Mouse (Mus musculus): ENCODE data around the gene Polr3b.

Gene Polr3b

DNA sequence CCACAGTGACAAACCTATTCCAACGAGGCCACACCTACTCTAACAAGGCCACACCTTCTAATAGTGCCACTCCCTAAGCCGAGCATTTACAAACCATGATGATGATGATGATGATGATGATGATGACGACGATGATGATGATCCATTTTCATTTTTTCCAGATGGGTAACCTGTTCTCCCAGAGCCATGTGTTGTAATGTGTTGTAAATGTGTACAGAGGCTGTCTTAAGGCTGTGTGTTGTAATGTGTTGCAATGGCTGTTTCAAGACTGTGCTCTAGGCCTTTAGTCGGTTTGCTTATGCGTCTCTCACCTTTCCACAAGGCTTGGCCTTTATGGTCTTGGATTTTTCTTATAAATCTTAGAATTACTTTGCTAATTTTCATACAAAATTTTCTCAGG lies 40.0 kb downstream of the Polr3b start:
- no peak for DNase-seq (ENCODE audit: inconsistent ontology term)

DNA sequence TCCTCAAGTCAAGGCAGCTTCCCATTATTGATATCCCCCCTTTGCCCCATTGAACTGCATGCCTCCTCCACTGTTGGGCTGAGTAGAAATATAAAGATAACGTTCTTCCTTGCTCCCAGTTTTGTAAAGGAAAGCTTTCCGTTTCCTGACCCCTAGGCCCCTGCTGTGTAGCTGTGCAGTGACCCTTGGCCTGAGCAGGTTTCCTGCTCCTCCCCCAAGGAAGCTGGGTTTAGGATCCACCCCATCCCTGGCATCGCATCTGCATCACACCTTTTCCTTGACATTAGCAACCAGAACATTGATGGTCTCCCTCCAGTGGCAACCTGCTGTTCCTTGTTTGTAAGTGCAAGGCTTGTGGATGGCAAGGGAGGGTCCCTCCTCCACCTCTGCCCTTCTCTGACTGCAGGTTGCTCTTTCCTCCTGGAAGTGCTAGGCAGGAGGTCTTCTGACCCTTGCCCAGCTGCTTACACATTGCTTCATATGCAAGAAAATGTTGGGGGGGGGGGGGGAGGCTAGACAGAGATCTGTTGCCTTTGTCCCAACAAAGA lies 43.7 kb downstream of the Polr3b start:
- no peak for DNase-seq (ENCODE audit: inconsistent ontology term)

DNA sequence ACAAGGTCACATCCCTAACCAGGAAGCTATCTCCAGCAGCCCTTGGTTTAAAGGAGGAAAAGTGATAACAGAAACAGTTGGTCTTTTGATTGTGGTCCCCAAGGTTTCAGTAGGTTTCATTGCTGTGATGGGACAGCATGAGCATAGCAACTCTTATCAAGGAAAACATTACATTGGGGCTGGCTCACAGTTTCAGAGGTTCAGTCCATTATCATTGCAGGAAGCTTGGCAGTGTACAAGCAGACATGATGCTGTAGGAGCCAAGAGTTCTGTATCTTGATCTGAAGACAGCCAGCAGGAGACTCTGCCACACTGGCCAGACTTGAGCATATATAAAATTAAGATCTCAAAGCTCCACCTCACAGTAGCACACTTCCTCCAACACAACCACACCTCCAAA lies 53.6 kb downstream of the Polr3b start:
- DNase-seq (ENCODE audit: inconsistent ontology term) = no peak

DNA sequence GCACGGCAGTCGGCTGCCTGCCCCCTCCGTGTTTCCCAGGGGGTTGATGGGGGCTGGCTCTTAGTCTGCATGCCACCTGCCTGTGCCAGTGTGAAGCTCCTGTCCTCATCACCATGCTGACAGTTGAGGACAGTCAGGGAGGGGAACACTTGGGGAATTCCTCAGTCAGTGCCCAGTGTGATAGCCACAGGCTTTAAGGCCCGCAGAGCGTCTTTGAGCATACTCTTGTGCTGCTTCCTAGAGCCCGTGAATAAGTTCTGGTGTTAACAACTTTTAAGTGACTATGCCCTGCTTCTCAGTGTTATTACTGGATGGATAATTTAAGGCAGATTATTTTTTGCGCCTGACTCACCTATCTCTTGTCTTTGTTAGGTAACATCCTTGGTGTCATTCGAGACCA lies 54.4 kb downstream of the Polr3b start:
- no peak for DNase-seq (ENCODE audit: inconsistent ontology term)

DNA sequence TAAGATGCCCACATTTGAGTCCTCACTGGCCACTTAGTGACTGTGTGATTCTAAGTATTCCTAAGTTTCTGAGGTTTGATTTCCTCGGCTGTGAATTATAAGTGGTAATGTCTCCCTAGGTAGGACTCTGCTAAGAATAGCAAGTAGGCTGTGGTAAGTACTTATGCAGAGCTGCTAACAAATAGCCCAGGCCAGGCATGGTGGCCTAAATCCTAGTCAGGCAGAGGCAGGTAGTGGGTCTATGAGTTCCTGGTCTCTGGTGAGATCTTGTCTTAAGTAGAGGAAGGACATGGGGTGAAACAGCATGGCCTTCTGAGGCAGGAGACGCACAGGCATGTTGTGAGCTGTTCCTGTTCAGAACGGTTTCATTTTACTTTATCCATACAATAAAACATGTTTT lies 55.8 kb downstream of the Polr3b start:
- DNase-seq (ENCODE audit: inconsistent ontology term) = no peak

DNA sequence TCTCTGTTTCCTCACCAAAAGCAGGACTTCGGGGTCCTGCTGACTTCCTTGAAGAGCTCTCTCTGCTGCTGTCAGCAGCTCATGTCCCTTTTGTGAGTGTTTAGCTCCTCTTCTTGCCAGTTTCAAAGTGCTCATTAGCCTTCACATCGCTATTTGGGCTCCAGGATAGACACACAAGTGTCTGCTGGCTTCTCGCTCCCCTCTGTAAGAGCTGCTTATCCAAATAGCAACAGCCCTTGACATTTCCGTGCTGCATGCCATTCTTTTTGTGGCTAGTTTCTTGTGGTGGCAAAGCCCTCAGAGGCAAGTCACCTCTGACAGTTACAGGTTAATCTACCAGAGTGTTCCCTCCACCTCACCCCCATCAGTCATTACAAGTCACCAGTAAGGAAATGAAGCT lies 56.3 kb downstream of the Polr3b start:
- DNase-seq (ENCODE audit: inconsistent ontology term) = no peak

DNA sequence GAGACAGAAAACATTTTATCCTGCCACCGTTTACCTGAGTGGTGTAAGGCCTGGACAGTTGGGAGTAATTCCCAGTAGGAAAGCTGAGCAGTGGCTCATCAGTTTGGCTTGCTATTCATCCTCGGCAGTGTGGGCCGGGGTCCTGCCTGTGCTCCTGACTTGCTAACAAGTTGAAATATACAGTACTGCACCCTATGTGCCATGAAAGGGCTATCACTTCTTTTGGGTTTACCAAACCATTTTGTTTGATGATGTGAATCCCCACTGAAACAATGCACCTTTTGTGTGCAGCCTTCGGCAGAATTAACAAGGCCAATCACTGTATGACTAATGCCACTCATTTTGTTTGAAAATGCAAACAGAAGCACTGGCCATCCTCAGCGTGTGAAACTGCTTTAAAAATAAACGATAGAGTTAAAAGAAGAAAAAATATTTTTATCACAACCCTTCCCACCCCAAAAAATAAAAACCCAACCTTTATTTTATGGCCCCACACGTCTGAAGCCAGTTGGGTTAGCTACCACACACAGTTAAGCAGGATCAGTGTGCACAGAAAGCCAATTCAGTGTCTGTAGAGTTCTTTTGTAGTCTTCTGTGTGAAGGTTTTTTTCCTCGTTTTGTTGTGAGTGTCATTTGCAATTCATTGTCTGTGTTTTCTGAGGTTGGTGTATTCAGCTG lies 63.5 kb downstream of the Polr3b start:
- DNase-seq (ENCODE audit: inconsistent ontology term) = peak; percentile 60

DNA sequence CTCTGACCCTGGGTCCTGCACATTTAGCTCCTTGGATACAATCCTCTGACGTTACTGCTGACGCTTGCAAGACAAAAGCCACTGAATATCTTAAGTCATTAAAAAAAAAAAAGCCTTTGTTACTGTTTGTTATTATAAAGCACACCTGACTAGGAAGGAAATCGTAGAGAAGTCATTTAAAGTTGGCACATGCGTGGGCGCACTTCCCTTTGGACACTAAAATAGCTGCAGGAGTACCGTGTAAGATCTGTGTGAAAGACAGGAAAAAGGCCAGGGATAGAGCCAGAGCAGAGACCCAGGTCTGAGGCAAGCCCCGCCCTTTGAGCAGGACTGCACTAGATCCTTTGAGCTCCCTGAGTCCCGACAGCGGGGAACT lies 64.0 kb downstream of the Polr3b start:
- no peak for DNase-seq (ENCODE audit: inconsistent ontology term)

DNA sequence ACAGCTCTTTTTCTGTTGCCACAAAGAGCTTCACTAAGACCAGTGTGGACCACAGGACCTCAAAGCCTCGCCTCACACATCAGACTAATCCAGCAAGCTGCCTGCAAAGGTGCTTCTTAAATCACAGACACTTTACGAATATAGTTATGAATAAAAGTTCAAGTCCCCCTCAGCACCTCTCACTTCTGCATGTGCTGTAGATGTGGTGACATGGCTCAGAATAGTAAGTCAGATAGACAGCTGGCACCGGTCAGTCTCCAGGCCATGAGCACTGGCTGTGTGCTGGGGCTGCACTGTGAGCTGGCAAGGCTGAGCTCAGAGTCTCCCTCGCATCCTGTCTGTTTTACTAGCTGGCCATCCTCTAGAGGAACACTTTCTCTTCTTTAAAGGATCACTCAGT lies 64.6 kb downstream of the Polr3b start:
- DNase-seq (ENCODE audit: inconsistent ontology term) = no peak

DNA sequence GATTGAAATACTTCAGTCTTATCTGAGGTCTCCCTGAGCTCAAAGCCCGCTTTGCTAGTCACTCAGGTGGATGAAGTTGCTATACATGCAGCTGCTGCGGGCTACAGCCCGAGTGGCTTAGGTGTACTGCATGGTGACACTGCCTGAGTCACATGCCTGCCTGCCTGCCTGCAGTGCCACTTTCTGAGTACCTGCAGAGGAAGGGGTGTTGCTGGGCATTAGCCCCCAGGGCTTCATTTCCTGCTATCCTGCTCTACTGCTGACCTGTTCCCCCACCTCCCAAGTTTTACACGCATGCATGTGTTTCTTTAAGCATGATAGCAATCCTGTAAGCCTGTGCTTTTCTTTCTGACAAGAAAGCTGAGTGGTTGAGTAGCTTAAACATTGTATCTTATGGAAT lies 65.6 kb downstream of the Polr3b start:
- no peak for DNase-seq (ENCODE audit: inconsistent ontology term)

DNA sequence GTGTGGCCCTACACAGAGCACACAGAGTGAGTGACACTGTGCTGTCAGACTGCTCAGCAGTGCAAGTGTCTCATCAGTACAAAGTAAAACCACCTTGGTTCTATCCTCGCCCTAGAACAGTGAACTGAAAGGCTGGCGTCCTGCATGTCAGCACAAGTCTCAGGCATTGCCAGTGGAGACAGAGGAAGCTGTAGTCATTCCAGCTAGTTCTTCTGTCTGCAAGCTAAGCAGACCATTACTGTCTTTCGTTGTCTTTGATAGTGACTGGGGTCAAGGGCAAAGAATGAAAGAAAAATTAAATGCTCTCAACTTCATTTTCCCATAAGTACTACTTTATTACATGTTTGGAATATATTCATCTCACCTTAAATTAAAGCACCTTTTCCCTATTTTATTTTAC lies 67.8 kb downstream of the Polr3b start:
- DNase-seq (ENCODE audit: inconsistent ontology term) = no peak

DNA sequence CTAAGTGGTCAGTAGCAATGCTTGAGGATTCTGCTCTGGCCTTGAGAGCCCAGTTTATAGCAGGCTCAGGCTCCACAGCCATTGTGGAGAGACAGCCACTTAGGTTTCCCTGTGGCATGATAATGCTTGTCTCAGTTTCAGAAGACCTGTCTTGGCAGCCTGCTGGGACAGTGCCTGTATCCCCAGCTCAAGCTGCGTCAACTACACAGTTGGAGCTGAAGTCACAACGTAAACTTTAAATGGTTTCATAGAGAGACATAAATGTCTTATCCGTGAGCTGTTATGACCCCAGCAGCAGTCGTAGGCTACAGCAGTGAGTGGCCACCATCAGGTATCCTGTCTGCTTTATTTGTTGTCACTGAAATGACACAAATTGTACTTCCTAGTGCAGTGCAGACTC lies 68.7 kb downstream of the Polr3b start:
- DNase-seq (ENCODE audit: inconsistent ontology term) = no peak

DNA sequence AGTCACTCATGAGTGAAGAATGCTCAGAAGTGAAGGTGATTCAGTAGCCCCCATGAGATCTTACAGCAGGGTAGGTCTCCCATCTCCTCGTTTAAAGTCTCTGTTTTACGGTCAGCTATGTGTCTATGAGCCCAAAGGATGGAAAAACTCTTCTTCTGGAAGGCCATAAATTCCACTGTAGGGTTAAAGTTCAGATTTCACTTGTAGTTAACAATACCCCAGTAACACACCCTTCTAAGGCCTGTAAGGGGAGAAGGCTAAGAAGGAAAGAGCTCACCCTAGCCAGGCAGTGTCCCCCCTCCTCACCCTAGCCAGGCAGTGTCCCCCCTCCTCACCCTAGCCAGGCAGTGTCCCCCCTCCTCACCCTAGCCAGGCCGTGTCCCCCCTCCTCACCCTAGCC lies 69.6 kb downstream of the Polr3b start:
- DNase-seq (ENCODE audit: inconsistent ontology term) = no peak

DNA sequence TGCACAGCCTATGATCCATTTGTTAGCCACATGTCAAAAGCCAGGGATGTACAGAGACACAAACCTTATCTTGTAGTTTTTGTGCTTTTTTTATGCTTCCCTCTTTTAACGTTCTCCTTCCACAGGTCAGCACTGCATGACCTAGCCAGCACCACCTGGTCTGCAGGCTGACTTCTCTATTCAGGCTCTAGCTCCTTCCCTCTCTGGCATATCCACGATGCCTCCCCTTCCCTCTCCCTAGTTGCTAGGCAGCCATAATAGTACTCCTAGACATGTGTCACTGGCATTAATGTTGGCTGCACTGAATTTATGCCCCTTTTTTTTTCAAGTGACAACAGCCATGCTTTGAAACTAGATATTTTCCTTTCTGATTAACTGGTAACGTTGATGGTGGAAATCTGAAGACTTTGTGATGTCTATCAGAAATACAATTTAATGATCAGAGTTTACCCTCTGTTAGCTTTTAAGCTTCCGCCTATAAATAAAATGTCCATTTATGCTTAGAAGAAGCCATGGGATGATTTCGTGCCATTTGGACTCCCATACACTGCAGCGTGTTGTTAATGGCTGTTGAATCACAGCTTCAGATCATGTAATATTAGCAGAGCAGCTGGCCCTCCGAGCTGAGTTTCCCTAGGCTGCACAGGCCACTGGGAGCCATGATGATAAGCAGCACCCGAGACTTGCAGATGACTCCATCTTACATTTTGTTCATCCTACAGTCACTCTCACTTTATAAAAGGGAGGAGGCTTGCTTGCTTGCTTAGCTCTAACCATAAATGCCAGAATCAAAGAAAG lies 71.9 kb downstream of the Polr3b start:
- no peak for DNase-seq (ENCODE audit: inconsistent ontology term)

DNA sequence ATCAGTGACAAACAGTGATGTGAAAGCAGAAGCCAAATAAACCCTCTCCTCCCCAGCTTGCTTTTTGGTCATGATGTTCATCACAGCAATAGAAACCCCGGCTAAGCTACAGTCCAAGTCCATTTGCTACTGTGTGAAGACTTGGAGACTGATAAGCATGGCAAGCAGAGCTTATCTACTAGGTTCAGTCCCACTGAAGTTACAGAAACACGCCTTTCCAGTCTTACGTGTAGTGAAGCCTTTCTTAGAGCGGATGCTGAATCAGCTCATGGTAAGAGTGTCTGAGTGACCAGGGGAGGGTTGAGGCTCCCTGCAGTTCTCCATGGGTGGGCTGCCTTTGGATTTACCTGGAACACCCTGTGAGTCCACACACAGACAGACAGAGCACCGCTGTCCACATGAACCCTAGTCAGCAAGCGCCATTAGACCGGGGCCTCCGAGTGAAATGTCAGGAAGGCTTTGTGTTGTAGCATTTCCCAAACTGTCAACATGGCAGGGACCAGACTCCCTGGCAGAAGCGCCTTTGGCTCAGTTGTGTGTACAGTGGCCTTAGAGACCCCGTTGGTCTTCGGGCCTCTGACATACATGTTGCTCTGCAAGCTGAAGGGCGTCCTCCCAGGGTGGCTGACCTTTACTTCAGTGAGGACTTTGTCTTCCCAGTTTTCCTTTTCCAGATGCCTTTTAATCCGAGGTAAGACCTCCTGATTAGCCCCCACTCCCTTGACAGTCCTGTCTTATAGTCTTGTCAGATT lies 78.3 kb downstream of the Polr3b start:
- DNase-seq (ENCODE audit: inconsistent ontology term) = no peak

DNA sequence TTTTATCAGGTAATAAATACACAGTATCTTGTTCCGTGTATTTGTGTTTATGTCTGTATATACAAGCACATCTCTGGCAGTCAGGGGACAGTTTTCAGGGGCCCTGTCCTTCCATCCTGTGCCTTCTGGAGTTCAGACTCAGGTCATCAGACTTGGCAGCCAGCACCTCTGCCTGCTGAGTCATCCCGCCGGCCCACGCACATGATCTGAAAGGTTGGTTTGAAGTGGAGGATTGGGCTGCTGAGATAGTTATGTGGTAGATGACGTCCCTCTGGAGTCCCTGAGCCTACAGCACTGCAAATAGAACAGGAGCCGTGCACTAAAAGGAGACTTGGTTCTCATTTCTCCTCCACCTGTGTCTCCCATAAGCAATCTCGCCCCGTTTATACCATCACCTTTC lies 79.0 kb downstream of the Polr3b start:
- DNase-seq (ENCODE audit: inconsistent ontology term) = peak; percentile 94

DNA sequence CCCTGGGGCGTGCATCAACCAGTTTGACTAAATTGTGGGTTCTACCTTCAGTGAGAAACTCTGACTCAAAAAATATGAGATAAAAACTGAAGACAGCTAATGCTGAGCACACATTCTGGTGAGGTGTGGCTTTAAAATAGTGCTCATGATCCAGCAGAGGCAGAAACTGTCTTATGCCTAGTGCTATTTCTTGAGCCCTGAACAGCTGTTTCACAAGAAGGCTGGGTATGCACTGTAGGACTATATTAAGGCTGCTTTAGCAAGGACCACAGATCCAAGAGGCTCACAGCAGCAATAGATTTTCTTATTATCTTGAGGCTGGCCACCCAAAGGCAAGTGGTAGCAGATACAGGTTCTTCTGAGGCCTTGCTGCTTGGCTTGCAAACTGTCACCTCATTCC lies 80.0 kb downstream of the Polr3b start:
- no peak for DNase-seq (ENCODE audit: inconsistent ontology term)

DNA sequence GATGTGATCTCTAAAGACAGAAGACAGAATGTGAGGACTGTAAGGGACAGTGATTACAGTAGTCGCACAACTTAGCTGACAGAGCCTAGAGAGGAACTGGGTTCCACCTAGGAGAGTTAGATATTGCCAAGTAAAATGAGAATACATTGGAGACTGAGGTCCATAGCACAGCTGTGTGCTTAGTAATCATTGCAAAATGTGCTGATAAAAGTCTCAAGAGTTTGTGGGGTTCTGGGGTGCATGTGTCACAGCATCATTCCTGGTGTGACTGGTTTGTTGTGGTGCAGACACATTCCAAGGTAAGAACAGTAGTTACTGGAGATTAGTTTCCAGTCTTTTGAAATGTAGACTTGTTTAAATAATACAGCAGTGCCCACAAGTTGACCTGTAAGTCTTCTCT lies 82.5 kb downstream of the Polr3b start:
- DNase-seq (ENCODE audit: inconsistent ontology term) = no peak

DNA sequence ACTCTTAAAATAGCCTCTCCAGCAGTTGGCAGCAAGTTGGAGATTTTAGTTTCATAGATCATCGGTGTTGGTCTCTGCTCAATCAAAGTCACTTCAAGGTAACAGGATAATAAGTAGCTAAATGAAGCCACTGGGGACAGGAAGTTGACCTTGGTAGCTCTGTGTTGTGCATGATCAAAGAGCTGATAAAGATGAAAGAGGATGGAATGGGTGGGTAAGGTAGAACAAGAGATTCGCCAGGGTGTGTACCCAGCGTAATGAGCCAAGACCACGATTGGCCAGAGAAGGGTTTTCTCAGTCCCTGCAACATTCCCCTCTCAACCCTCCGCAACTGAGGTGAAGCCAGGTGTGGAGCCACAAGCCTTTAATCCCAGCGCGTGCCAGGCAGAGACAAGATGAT lies 83.1 kb downstream of the Polr3b start:
- no peak for DNase-seq (ENCODE audit: inconsistent ontology term)

DNA sequence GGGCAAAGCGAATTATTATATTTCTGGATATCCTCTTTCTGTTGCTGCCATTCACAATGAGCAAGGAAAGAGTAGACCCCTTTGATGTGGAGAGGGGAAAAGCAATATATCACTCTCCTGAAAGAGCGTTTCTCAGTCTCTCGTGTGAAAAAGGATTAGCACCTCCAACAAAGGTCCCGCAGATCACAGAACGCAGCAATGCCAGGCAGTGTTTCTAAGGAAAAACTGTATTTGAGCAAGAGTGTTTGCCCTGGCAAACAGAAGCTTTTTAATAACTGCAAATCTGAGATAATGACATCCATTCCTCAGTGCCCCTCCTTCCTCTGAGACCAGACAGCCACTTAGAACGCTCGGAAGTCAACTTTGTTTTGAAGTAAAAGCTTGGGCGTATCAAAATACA lies 84.5 kb downstream of the Polr3b start:
- no peak for DNase-seq (ENCODE audit: inconsistent ontology term)

DNA sequence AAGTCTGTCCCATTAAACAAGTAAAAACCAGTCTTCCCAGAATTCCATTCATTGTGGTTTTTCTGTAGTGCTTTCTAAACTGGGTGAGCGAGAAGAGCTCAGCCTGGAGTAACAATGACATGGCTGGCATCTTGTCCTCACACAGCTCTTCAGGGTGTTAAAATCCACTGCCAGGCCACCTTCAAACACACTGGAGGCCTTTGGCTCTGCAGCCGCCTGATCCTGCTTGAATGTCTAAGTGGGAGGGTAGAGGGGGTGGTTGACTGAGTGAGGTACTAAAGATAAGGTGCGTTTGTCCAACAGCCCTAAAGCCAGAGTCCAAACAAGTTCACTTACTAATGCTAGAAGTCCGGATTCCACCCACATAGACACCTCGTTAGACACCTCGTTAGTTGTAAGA lies 85.1 kb downstream of the Polr3b start:
- peak; percentile 72 for DNase-seq (ENCODE audit: inconsistent ontology term)

DNA sequence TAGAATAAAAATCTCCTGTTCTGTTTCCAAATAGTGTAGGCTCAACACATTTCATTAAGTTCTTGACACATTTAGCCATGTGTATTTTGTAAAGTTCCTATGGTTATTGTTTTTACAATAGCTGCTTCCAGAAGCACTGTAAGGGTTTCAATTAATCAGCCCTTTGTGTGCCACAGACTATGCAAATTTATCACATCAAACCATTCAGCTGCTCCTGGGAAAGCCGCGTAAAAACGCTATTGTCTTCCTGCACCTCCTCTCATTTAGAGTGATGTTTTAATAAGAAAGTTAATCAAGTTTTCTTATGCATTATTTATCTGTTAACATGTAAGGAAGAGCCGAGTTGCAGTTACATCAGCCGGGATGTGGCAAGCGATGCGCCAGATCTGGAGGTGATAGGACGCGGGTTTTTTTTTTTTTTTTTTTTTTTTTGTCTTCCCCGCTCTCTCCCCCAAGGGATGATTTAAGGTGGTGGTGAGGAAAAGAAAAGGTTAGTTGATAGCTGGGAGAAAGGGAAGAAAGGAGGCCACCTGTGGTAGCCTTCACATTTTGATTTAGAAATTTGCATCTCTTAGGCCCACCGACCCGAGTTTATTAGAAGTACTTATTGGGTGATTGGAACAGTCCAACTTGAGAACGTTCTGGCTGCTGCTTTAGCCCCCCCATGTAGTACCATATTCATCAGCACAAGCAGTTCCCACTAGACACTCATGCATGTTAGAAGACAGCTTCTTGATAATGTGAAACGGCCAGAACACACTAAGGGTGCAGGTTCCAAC lies 85.8 kb downstream of the Polr3b start:
- peak; percentile 13 for DNase-seq (ENCODE audit: inconsistent ontology term)

Data from Muller cell, postnatal 12 days (primary cell).